ENCODE assay signal across 19 mouse cellular contexts in the genomic region with DNA sequence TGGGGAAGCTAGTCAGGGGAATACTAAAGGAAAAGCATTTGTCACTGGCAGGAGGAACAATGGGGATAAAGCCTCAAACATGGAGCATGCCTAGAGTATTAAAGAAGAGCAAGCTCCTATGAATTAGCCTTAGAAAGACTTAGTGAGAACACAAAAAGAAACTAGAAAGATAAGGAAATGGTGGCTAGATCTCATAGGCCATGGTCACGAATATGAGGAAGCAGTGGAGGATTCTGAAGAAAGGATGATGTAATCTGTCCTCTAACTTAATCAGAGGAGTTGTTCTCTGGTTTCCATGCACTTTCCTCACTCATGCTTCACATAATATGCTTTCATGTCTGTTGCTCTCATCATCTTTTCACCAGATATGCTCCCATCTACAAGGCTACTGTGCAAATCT. TPM values are rescaled to one million over a fixed set of nuclear protein-coding genes. Genes with fewer than 3 reads are reported as not detected.
A peak's percentile ranks its signal among the peaks of the same experiment; 100 is the strongest.
DNase-seq lines count a peak whose midpoint lies in the region; ATAC-seq and TF ChIP-seq lines count a peak whose summit lies in the region.
"Had no signal": no experiment of that assay in that cellular context is flagged by ENCODE, and none has a peak within 500 bp of the region (broad histone marks: within the 10 kb centered on the region; RNA-seq: fewer than 3 reads in every experiment).

No protein-coding gene starts in this region.

- H3K27me3 ChIP-seq in CH12.LX (replicated peaks), result no peaks in the 10 kb centered on the region
- H3K27me3 ChIP-seq: embryonic facial prominence, embryonic 13.5 days; forebrain, embryonic 12.5 days; heart, embryonic 13.5 days; hindbrain, embryonic 12.5 days had no signal

- peaks cover 4 to 27% of the 10 kb centered on the region in 2 experiments; a peak in 3 of 4 replicates for H3K4me1 ChIP-seq in CH12.LX (ENCODE audit: control insufficient read depth in 1 of 2, insufficient read depth in 2 of 2)
- H3K4me1 ChIP-seq: forebrain, embryonic 12.5 days; heart, embryonic 13.5 days; hindbrain, embryonic 12.5 days had no signal

- TF ChIP-seq CTCF in CH12.LX (conservative IDR thresholded peaks at IDR 0.05 in 1 of 2, IDR thresholded peaks at IDR 0.05 in 1 of 2; ENCODE audit: low read depth in 2 of 2, low read length in 2 of 2), result no peak

- DNase-seq in CH12.LX (ENCODE audit: extremely low read depth) (peak; percentile 32), MN1 (ENCODE audit: low spot score) (peak; percentile 38)
- no peak for DNase-seq in adrenal gland, adult (ENCODE audit: inconsistent age in 2 of 2, low spot score in 1 of 2)
- no peak for DNase-seq in cerebellum, postnatal 10 days
- no peak for DNase-seq in urinary bladder, postnatal 36 days (ENCODE audit: low spot score in 2 of 2)
- DNase-seq: adrenal gland, postnatal 14 days; cerebellum, adult 2 months; cerebellum, postnatal 14 days; gastrocnemius, postnatal 10 days; heart, postnatal 36 days; kidney, adult 18-20 months had no signal

- dilution Hi-C loops in CH12.LX (cut with MboI; ENCODE audit: extremely low pct_ligation_motif_present, extremely low pct_unique_long_range_greater_than_20kb, low sequenced_read_pairs), result no loop called here

- H3K36me3 ChIP-seq in CH12.LX (replicated peaks in 1 of 2; ENCODE audit: control insufficient read depth in 1 of 2, insufficient read depth in 1 of 2, low read length in 1 of 2), result no peaks in the 10 kb centered on the region
- H3K36me3 ChIP-seq: embryonic facial prominence, embryonic 13.5 days; forebrain, embryonic 12.5 days; heart, embryonic 13.5 days; hindbrain, embryonic 12.5 days had no signal

- ATAC-seq in hematopoietic stem cell, adult 5-6 weeks (replicated peaks in 1 of 2; ENCODE audit: insufficient read depth in 1 of 2, low FRiP score in 2 of 2, low TSS enrichment in 1 of 2, low read depth in 1 of 2, poor library complexity in 2 of 2, severe bottlenecking in 2 of 2), result peak; percentile 29 to 46; a peak in 2 of 4 replicates
- ATAC-seq: forebrain, embryonic 16.5 days; hindbrain, embryonic 16.5 days; inflammation-experienced regulatory T-cells, adult 6 months had no signal

- H3K4me3 ChIP-seq in CH12.LX (replicated peaks in 1 of 3; ENCODE audit: low read depth in 2 of 3, low read length in 2 of 3, poor library complexity in 1 of 3), result no peak overlapping the region
- H3K4me3 ChIP-seq: embryonic facial prominence, embryonic 13.5 days; forebrain, embryonic 12.5 days; heart, embryonic 13.5 days; hindbrain, embryonic 12.5 days had no signal

- no peak for TF ChIP-seq EP300 in CH12.LX (IDR thresholded peaks at IDR 0.05; ENCODE audit: low read length)

- no peak overlapping the region for H3K27ac ChIP-seq in CH12.LX (ENCODE audit: insufficient read depth, low read depth)
- H3K27ac ChIP-seq: embryonic facial prominence, embryonic 13.5 days; forebrain, embryonic 12.5 days; heart, embryonic 13.5 days; hindbrain, embryonic 12.5 days had no signal

- TF ChIP-seq RAD21 in CH12.LX (IDR thresholded peaks at IDR 0.05; ENCODE audit: low read depth, low read length), result no peak

- H3K79me2 ChIP-seq in CH12.LX (replicated peaks; ENCODE audit: control insufficient read depth, extremely low read depth, insufficient read depth, poor library complexity, severe bottlenecking), result no peaks in the 10 kb centered on the region; the same call in 1 of the 2 replicates

- no peak overlapping the region for H3K4me2 ChIP-seq in CH12.LX (ENCODE audit: insufficient read depth, low read depth, poor library complexity, severe bottlenecking)
- H3K4me2 ChIP-seq: embryonic facial prominence, embryonic 13.5 days; forebrain, embryonic 12.5 days; heart, embryonic 13.5 days; hindbrain, embryonic 12.5 days had no signal

- no peak overlapping the region for H3K9ac ChIP-seq in CH12.LX (ENCODE audit: insufficient read depth, low read depth)
- H3K9ac ChIP-seq: embryonic facial prominence, embryonic 13.5 days; forebrain, embryonic 12.5 days; heart, embryonic 13.5 days; hindbrain, embryonic 12.5 days had no signal

- TF ChIP-seq POLR2A in CH12.LX (IDR thresholded peaks at IDR 0.05; ENCODE audit: low read depth, low read length), result no peak

- no peaks in the 10 kb centered on the region for H3K9me3 ChIP-seq in CH12.LX (replicated peaks; ENCODE audit: low read length)
- H3K9me3 ChIP-seq: embryonic facial prominence, embryonic 13.5 days; forebrain, embryonic 12.5 days; heart, embryonic 13.5 days; hindbrain, embryonic 12.5 days had no signal

- in situ Hi-C loops in CH12.LX (cut with MboI; ENCODE audit: low pct_ligation_motif_present, low pct_unique_long_range_greater_than_20kb, low sequenced_read_pairs), result loop anchor here (10.0 kb wide), 1 partner anchor 97 kb away; no protein-coding TSS in a partner anchor

TF ChIP-seq in CH12.LX, 34 proteins besides CTCF, POLR2A, EP300 and RAD21:
- TF ChIP-seq JUN (IDR thresholded peaks at IDR 0.05; ENCODE audit: insufficient read depth, low read depth, low read length), result 0 out of 2 replicates have a peak, but pooled peaks have one; percentile 9
- TF ChIP-seq ZKSCAN1 (IDR thresholded peaks at IDR 0.05; ENCODE audit: borderline replicate concordance, low read depth, low read length), result no peak

RNA-seq across cellular contexts. Expression of a gene that starts 42.5 kb away (rescaled TPM):
- total RNA-seq in CH12.LX (2012; rRNA removed) (6.4 and 6.9 TPM in 2 replicates), CH12.LX (2014; rRNA removed) (4.2 and 5.7 TPM in 2 replicates)
- 4.8 and 5.1 TPM in 2 replicates for polyA plus RNA-seq in CH12.LX (2012; ENCODE audit: insufficient read length, low read depth)
- total RNA-seq in hematopoietic stem cell, adult 5-6 weeks (2017), result 11.6 and 11.8 TPM in 2 replicates

RNA-seq across cellular contexts. Expression of a gene that starts 42.7 kb away (rescaled TPM):
- 59.2 and 60.4 TPM in 2 replicates for total RNA-seq in CH12.LX (2012; rRNA removed)
- 201 and 203 TPM in 2 replicates for total RNA-seq in CH12.LX (2014; rRNA removed)
- polyA plus RNA-seq in CH12.LX (2012; ENCODE audit: insufficient read length, low read depth), result 85.3 and 99.7 TPM in 2 replicates
- total RNA-seq in hematopoietic stem cell, adult 5-6 weeks (2017), result 65.3 and 69.9 TPM in 2 replicates

Comparison
In these comparisons a context has a peak if more than half of its experiments do, and no peak if none do; other contexts are left out.
1. DNase-seq: peak in CH12.LX (single experiment) and MN1 (single experiment); none in adrenal gland, adult (0 of 2), cerebellum, postnatal 10 days (0 of 2) and urinary bladder, postnatal 36 days (0 of 2).